Mouse (Mus musculus): ENCODE measurements around the gene Prg4. TPM values are rescaled to one million over a fixed set of nuclear protein-coding genes. Genes with fewer than 3 reads are reported as not detected.

The Prg4 gene
- polyA plus RNA-seq (2015; fragmentation: Nextera tagmentation; extraction: Ambion mirVana), result 0.81 and 1.8 TPM in 2 replicates

DNA sequence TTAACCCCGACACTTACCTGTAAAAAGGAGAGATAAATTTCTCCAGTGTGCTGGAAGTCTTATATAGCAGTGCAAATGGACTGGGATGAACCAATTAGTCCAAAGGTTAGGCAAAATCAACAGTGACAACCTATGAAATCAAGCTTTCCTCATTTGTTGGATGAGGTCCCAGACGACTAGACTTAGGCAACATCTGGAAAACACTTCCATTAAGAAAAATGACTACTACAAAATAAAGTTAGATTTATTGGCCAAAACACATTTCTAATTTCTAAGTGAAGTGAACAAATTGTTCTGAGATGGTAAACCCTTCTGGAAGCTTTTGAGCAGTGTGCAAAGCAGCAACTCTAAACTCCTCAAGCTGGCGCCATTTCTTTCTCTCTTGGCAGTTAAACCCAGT, at the start of gene Prg4:
Prg4 (minus strand) TSS at position 34 of the 400 bp plus-strand sequence.
- no peak for DNase-seq (ENCODE audit: low spot score)

DNA sequence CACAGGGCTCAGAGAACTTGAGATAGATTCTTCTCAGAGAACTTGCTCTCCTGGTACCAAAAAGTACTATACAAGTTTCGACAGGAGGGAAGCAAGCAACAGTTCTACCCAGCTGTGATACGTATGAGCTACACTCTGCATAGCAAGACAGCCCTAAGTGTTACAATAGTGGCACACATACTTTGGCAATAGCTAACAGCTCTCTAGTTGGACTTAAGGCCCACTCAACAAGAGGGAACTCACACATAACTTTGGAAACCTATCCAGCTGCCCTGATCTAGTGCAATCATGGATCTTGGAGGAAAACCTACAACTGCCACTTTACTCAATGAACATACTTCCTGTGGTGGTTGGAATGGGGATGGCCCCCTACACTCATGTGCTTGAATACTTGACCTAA, 47.1 kb upstream of the Prg4 start:
- DNase-seq (ENCODE audit: low spot score), result no peak

DNA sequence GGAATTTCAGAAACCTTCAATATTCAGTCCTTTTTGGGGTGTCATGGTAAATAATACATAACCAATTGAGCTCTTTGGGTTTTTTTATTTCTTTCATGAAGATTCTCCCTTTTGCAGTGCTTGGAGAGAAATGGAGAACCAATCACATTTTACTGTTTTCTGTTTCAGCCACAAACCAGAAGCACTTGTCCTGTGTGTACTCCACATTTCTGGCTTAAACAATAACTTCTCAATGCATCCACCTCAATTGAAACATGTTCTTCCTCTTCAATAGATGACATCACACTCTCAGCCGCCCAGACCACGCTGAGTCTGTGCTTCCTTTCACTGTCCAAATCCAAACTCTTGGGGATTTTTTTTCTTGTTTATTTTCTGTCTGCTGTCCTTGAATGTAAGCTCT, 39.8 kb upstream of the Prg4 start:
- DNase-seq (ENCODE audit: low spot score), result no peak

DNA sequence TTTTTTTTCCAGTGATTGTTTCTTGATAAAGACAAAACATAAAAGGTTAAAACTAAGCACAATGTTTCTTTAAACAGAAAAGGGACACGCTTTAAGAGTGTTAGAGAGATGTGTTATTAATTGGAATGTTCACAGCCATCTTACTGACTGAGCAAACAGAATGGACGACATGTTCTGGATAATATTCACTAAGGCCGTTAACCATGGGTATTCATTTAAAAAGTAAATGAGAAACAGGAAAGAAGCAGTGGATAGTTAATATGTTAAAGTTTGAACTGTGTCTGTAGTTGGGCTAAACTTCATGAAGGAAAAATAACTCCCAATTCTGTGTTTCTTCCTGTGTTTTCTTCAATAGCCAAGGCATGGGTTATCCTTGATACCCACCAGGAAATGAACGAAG, 37.4 kb upstream of the Prg4 start:
- DNase-seq (ENCODE audit: low spot score), result no peak

DNA sequence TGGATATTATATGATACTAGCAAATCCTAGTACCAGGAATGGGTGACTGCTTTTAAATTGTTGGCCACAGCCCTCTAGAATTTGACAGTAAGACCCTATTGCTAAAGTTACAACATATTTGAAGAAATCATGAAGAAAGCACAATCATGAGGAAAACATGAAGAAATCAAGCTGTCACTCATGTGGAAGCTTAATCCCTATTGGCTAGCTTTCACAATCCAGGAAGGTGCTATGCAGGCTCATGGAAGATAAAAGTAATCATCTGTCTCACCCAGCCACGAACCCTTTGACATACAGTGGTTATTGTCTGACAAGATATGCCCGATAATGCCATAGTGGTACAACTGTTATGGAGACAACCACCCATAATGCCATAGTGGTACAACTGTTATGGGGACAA, 32.2 kb upstream of the Prg4 start:
- DNase-seq (ENCODE audit: low spot score), result no peak

DNA sequence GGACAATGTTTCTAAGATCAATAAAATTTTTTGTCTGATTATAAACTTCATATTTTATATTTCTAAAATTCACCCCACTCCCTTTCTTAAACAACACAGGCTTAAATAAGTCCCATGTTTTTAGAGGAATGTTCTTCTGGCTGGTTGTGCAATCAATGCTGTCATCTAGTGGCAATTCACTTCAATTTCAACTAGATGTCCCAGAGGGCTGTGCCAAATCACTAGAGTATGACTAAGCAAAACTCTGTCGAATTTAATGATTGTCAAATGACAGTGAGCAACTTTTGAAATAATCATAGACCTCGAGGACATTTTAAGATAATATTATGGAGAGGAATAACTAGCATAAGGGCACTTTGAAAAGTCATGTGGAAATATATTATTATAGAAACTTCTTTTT, 31.7 kb upstream of the Prg4 start:
- no peak for DNase-seq (ENCODE audit: low spot score)

DNA sequence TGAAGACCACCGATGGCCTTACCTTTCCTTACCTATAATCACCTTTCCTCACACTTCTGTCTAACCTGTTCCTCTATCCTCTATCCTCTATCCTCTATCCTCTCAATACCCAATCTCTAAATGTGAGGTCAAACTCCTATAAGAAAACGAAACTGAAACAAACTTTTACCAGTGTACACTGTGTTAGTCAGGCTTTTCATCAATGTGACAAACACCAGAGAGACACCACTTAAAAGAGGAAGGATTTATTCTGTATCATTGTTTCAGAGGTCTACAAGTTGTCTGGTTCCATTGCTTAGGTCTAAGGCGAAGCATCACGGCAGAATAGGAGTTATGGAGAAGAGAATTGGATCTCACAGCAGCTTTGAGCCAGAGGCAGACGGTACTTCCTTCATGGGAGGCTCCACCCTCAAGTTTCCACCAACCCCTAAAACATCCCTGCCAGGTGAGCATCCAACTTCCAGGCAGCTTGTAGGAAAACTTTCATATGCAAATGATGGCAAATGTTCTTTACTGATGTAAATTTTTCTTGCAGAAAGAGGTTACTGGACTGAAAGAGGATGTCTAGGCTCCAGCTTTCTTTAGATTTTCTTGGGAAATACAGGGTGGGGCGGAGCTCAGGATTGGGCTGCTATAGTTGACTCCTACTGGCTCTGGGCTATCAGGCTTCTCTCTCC, 30.8 kb upstream of the Prg4 start:
- DNase-seq (ENCODE audit: low spot score), result no peak

DNA sequence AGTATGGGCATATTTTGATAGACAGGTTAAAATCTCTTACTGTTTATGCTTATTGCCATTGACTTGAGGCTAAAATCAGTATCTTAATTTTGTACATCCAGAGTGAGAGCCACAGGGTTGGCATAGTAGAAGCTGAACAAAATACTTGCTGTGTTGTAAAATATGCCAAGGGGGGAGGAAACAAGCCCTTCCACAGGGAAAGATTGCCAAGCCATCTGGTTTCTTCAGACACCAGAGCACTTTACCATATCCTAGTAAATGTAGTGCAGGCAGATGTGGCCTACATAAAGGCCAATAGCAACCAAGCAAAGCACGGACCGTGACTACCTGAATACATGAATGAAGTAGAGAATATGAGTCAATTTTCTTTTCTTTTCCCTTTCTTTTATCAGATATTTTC, 23.2 kb upstream of the Prg4 start:
- no peak for DNase-seq (ENCODE audit: low spot score)

DNA sequence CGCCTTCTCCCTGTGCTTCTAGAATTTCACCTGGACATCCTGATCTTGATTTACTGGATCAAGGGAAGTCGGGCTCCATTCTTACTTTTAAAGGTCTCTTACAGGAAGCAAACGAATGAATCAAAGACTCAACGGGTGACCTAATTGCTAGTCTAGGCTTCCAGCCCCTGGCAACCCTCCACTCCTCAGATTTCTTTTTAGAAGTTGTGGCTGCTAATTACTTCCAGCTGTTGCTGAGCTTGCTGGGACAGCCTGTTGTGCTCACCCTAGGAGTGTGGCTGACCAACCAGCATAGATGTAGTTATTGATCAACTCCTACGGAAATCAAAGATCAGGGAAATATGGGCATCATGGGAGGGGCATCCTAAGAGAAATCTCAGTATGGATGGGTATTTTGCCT, 14.7 kb upstream of the Prg4 start:
- DNase-seq (ENCODE audit: low spot score), result no peak

DNA sequence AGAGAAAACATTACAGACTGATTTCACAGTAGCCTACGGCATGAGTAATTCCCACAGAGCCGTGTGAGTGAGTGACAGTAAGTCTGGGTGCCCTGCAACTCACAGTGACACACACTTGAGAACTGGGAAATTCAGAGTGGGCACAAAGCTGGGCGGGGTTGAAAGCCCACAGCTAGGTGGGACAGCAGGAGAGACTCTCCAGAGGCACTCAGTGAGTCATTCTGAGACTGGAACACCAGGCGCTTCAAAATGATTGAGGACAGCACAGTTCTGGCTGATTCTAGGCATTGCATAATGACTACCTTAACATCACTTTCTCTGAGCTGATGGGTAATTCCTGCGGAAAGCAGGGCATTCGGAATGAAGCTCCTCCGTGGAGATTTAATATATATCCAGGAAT, 6.6 kb upstream of the Prg4 start:
- no peak for DNase-seq (ENCODE audit: low spot score)

DNA sequence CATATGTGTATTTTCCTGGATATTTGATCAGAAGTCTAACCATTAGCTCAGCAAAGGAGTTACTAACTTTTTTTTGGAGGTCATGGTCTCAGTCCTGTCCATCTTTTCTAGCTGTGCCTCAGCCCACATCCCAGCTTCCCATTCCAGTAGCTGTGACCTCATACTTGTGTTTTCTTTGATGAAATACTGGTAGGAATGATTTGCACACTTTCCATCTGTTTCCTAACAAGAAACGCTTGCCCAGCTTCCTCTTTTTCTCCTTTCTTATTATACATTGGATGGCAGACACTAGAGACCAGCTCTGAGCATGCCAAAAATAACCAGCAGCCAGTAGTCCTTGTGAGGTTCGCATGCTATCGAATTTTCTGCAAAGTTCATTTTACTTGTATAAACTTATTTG, 4.0 kb upstream of the Prg4 start:
- no peak for DNase-seq (ENCODE audit: low spot score)

DNA sequence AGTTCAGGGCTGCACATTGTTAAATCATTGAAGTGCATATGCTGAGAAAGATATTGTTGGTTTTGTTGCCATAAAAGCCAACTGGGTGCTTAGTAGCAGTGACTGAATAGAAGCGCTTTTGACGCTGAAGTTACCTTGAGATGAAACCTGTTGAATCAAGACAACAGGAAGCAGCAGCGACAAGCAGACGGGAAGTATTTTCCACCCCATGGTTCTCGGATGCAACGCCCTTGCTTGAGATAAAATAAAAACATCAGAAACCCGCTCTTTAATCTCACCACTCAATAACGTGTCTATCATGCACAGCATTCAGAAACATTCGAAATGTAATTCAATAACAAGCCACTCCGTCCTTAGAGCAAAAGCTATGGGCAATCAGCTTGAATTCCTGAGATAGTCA, 601 bp downstream of the Prg4 start:
- DNase-seq (ENCODE audit: low spot score), result no peak

DNA sequence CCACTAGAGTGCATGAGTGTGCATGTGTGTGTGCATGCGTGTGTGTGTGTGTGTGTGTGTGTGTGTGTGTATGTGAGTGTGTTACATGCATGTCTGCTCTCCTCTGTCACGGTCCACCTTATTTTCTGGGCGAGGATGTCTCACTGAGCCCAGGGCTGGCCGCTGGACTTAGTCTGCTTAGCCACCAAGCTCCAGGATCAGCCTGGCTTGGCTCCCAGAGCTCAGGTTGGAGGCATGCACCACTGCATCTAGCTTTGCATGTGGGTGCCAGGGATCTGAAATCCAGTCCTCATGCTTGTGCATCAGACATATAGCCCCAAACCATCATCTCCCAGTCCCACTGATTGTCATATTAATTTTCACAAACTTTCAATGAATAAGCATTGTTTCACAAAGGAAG, 2.3 kb downstream of the Prg4 start:
- DNase-seq (ENCODE audit: low spot score), result no peak

DNA sequence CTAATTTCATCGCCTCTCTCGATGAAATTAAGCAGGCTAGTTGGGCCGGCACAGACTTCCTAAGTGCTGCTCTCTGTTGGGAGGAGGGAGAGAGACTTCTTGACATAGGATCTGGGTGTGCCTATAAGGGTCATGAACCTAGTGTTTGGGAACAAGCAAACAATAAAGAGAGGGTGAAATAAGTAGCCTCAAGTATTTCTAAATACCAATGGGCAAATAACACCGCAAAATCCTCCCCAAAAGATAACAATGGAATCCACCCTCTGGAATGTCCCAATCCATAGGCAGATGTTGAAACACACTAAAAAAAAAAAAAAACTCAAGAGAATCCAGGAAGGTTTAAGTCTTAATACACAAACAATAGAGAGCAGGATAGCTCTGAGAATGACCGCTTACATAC, 2.9 kb downstream of the Prg4 start:
- no peak for DNase-seq (ENCODE audit: low spot score)

DNA sequence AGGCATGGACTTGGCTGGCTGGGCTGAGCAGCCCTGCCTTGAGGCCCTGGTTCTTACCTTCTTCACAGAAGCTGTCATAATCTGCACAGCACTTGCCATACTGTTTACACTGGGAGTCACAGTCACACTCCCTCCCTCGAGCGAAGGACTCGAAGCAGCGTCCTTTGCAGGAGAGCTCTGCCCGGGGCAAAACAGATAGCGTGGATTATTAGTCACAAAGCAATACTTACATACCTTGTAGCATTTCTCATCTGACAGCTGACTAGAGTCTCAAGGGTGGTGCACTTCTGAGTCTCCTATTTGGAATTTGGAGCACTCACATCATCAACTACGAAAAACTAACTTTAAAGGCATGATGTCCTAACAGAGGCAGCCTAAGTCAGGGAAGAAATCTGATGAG, 5.4 kb downstream of the Prg4 start:
- no peak for DNase-seq (ENCODE audit: low spot score)

DNA sequence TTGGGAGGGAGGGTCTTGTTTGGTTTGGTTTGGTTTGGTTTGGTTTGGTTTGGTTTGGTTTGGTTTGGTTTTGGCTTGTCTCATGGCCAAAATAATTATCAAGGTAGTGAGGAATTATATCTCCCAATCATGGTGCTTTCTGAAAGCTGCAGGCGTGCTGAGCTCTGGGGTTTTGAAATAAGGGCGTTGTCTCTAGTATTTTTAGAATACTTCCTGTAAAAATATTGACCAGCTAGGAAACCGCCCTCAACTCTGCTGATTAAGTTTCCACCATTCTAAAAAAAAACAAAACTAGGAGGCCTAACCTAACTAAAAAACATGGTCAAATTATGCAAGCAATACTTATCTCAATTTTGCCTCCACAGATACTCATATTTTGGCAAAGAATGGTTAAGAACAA, 6.4 kb downstream of the Prg4 start:
- DNase-seq (ENCODE audit: low spot score), result no peak

DNA sequence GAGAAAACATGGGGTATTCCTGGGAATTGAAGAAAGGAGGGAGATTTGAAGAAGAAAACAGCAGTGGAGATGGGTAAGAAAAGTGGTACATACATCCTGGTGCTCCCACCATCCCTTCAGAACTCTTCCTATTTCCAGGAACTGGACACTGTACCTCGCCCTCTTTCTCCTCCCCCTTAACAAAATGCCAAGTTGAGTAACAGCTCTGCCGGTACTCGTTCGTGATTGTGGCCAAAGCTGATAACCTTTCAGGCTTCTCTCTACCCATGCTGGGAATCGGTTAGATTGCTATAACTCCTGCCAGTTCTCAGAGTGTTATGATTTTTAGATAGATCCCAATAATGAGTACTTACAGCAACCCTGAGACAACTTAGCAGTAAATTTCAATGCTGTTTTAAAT, 7.0 kb downstream of the Prg4 start:
- DNase-seq (ENCODE audit: low spot score), result no peak

DNA sequence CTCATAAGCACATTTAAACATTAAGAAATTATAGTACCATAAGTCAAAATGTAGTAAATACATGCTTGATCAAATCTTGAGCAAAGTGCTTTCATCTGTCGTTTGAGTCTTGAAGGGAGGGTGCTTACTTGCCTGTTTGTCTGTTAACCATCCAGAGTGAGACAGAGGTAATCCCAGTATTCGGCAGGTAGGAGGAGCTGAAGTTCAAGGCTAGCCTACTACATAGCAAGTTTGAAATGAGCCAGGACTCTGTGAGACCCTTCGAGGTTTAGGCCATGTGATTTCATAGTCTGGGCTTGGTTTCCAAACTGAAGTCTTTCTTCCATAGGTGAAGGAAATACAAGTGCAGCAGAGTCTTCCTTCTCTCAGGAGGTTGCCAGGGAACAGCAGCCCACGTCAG, 24.2 kb downstream of the Prg4 start:
- no peak for DNase-seq (ENCODE audit: low spot score)

DNA sequence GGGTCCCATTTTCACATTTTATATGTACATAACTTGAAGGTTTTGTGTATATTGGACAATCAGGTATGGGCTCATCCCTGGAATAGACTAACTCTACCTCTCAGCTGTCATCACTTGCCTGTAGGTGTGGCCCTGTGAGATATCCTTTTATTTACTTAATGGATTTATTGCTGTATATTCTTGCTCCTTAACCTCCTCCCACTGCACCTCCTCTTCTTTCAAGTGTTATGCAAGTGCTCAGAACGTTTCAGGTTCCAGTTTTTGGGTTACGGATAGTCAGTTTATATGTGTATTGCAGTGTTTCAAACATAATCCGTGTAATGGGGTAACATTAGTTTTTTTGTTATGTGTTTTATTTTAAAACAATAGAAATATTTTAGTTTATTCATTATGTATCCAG, 27.3 kb downstream of the Prg4 start:
- no peak for DNase-seq (ENCODE audit: low spot score)

DNA sequence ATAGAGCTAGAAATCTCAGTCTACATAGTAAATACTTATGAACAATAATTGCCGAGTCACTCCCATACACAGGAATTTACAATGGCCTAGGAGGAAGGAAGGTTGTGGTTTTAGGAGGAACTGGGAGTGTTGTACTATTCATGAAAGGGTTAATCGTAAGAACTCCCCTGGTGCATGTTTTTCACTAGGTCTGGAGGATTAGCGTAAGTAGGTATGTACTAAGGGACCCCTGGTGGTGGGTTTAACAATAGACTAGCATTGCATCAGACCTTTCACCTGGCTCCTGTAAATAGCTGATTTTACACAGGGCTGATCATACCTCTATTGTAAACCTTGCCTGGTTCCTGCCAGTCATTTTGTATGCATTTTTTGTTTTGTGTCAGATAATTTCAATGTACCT, 39.7 kb downstream of the Prg4 start:
- DNase-seq (ENCODE audit: low spot score), result no peak

DNA sequence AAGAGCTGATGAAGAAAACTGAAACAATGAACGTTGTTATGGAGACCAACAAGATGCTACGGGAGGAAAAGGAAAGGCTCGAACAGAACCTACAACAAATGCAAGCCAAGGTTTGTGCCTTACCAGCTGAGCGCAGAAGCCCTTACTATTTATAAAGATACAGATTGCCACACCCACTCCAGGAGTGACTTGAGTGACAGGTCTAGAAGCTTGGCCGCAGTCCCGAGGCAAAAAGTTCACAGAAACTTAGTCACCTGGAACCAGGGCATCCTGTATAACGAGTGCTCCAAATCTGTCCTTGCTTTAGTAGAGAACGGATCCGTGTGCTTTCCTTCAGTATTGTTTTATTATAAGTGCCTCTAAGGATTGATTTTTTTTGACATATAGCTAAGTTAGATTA, 40.3 kb downstream of the Prg4 start:
- no peak for DNase-seq (ENCODE audit: low spot score)

DNA sequence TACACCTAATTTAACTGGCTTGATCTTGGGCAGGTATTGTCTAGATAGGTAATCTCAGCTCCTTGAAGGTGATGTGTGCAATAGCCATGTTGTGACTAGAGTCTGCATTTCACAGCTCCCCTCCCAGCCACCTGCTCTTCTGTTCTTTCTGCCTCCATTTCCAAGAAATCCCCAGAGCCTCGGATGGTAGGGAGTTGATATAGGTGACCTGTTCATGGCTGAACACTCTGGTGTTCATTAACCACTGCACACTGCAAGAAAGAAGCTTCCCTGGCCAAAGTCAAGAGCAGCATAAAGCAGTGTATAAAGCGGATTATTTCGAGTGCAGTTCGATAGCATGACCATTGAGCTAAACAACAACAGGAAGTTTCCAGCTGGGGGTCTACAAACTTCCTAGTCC, 47.5 kb downstream of the Prg4 start:
- no peak for DNase-seq (ENCODE audit: low spot score)

DNA sequence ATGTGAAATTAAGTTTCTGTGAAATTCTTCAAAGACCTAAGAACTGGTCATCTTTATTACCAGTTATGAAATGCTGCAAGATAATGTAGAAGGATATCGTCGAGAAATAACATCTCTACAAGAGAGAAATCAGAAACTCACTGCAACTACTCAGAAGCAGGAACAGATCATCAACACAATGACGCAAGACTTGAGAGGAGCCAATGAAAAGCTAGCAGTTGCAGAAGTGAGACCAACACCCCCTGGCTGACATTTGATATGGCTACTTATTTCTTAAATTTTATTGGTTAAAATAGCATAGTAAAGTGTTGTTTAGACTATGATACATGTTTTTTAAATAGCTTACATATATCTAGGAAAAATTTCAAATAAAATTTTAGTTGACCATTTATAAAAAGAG, 50.0 kb downstream of the Prg4 start:
- no peak for DNase-seq (ENCODE audit: low spot score)

DNA sequence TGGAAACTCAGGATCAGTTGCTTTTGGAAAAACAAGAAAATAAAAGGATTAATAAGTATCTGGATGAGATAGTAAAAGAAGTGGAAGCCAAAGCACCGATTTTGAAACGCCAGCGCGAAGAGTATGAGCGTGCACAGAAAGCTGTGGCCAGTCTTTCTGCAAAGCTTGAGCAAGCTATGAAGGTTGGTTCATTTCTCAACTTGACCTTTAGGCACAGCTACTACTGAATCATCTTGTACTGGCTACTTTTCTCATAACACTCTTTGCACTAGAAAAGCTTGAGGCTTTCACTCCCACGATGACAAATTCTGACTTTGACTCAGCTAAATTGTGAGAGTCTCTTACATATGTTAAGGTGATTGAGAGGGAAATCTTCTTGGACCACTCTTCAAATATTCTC, 56.0 kb downstream of the Prg4 start:
- DNase-seq (ENCODE audit: low spot score), result no peak
